In genomic region chr2:17335451-17335850, GRCm38 (mm10) we compare ENCODE assay signal across 12 mouse cellular contexts.
DNase-seq lines count a peak whose midpoint lies in the region; ATAC-seq and TF ChIP-seq lines count a peak whose summit lies in the region.
"Had no signal": no experiment of that assay in that cellular context is flagged by ENCODE, and none has a peak within 500 bp of the region (broad histone marks: within the 10 kb centered on the region; RNA-seq: fewer than 3 reads in every experiment).

No protein-coding gene starts in this region.

- no peaks in the 10 kb centered on the region for H3K36me3 ChIP-seq in hindbrain, postnatal 0 days (ENCODE audit: insufficient read depth, low read length)
- no peaks in the 10 kb centered on the region for H3K36me3 ChIP-seq in hindbrain, embryonic 14.5 days (replicated peaks; ENCODE audit: control insufficient read depth, insufficient read depth)

- DNase-seq in hindbrain, postnatal 0 days (ENCODE audit: low spot score) = peak; percentile 5
- no peak for DNase-seq in hindbrain, embryonic 14.5 days (ENCODE audit: low spot score)
- DNase-seq in adrenal gland, postnatal 25 days = peak; percentile 34
- peak; percentile 87 to 90 for DNase-seq in cerebellum, postnatal 10 days
- peak; percentile 47 to 65 for DNase-seq in layer of hippocampus, postnatal 10 days (ENCODE audit: low spot score in 2 of 2)
- no peak for DNase-seq in testis, postnatal 10 days (ENCODE audit: low spot score)
- DNase-seq in urinary bladder, adult 2 months (ENCODE audit: low spot score) = no peak
- no peak for DNase-seq in spleen, postnatal 14 days (ENCODE audit: low spot score in 2 of 2)
- DNase-seq: thymus, postnatal 36 days had no signal

- no peak overlapping the region for H3K9ac ChIP-seq in hindbrain, postnatal 0 days (replicated peaks; ENCODE audit: low read length)
- no peak overlapping the region for H3K9ac ChIP-seq in hindbrain, embryonic 14.5 days

- H3K4me3 ChIP-seq in hindbrain, postnatal 0 days (ENCODE audit: low read length) = no peak overlapping the region
- no peak overlapping the region for H3K4me3 ChIP-seq in hindbrain, embryonic 14.5 days (replicated peaks; ENCODE audit: low read length)

- H3K4me1 ChIP-seq in hindbrain, postnatal 0 days (ENCODE audit: insufficient read depth, low read length) = no peaks in the 10 kb centered on the region
- H3K4me1 ChIP-seq in hindbrain, embryonic 14.5 days (replicated peaks; ENCODE audit: control insufficient read depth, insufficient read depth, low read length) = no peaks in the 10 kb centered on the region

- ATAC-seq in hindbrain, postnatal 0 days = no peak; the same call in 1 of the 2 replicates
- no peak for ATAC-seq in hindbrain, embryonic 14.5 days (ENCODE audit: low FRiP score)
- ATAC-seq: forebrain, embryonic 14.5 days had no signal

- H3K27ac ChIP-seq in hindbrain, postnatal 0 days = no peak overlapping the region
- no peak overlapping the region for H3K27ac ChIP-seq in hindbrain, embryonic 14.5 days
- H3K27ac ChIP-seq: macrophage had no signal

- no peak for TF ChIP-seq CTCF in hindbrain, postnatal 0 days (IDR thresholded peaks at IDR 0.05; ENCODE audit: low read depth)

- H3K4me2 ChIP-seq in hindbrain, postnatal 0 days (ENCODE audit: low read depth, low read length) = no peak overlapping the region
- H3K4me2 ChIP-seq in hindbrain, embryonic 14.5 days (replicated peaks) = no peak overlapping the region

- H3K27me3 ChIP-seq in hindbrain, postnatal 0 days (ENCODE audit: insufficient read depth, low read length) = no peaks in the 10 kb centered on the region
- H3K27me3 ChIP-seq in hindbrain, embryonic 14.5 days (ENCODE audit: control insufficient read depth, insufficient read depth, low read length) = no peaks in the 10 kb centered on the region
- H3K27me3 ChIP-seq: CH12.LX had no signal

- no peaks in the 10 kb centered on the region for H3K9me3 ChIP-seq in hindbrain, postnatal 0 days (ENCODE audit: low read length)
- H3K9me3 ChIP-seq in hindbrain, embryonic 14.5 days (ENCODE audit: control insufficient read depth, low read length) = no peaks in the 10 kb centered on the region

- 70% methylated on average over 5 of the region's 5 CpGs for WGBS in hindbrain, postnatal 0 days
- 90% methylated on average over 5 of the region's 5 CpGs for WGBS in hindbrain, embryonic 14.5 days

Comparison
In these comparisons a context has a peak if more than half of its experiments do, and no peak if none do; other contexts are left out.
1. DNase-seq: peak in hindbrain, postnatal 0 days (single experiment), adrenal gland, postnatal 25 days (single experiment), cerebellum, postnatal 10 days (2 of 2) and layer of hippocampus, postnatal 10 days (2 of 2); none in hindbrain, embryonic 14.5 days (single experiment), testis, postnatal 10 days (single experiment), urinary bladder, adult 2 months (single experiment) and spleen, postnatal 14 days (0 of 2).